Mouse (Mus musculus) hindbrain, embryonic 11.5 days (tissue): Measurements from ENCODE around the gene Ick. TPM values are rescaled to one million over a fixed set of nuclear protein-coding genes. Genes with fewer than 3 reads are reported as not detected.
A peak's percentile ranks its signal among the peaks of the same experiment; 100 is the strongest.

Experiments
- ATAC-seq: fragments of 200-750 bp; cut with Nextera tagmentation; 2 replicates; pipeline ENCODE4 v1.8.0; 2017; ENCODE audit warnings: mild to moderate bottlenecking, moderate TSS enrichment, moderate library complexity; ENCODE audit not compliant: low FRiP score
- DNase-seq: peaks from one replicate; pipeline ENCODE4 v3.0.0-alpha.2; 2015; ENCODE audit warnings: low spot score
- H3K27ac ChIP-seq: fragments of 300-500 bp; sonication (generic); 2 replicates; pipeline ENCODE4 v1.5.1; 2014; ENCODE audit warnings: mild to moderate bottlenecking, low read depth, low read length
- H3K27me3 ChIP-seq: fragments of 300-500 bp; sonication (generic); 2 replicates; pipeline ENCODE4 v1.6.1; 2014; ENCODE audit warnings: mild to moderate bottlenecking, low read length, moderate library complexity, mixed read lengths; ENCODE audit not compliant: control insufficient read depth, insufficient read depth
- H3K36me3 ChIP-seq: fragments of 300-500 bp; sonication (generic); 2 replicates; pipeline ENCODE4 v1.6.1; 2014; ENCODE audit warnings: mild to moderate bottlenecking, low read length, moderate library complexity, mixed read lengths; ENCODE audit not compliant: control insufficient read depth, insufficient read depth
- H3K4me1 ChIP-seq: fragments of 300-500 bp; sonication (generic); replicated peaks from 2 replicates; pipeline ENCODE4 v1.6.1; 2014; ENCODE audit warnings: low read length, mixed read lengths; ENCODE audit not compliant: control insufficient read depth, insufficient read depth
- H3K4me2 ChIP-seq: fragments of 300-500 bp; sonication (generic); replicated peaks from 2 replicates; pipeline ENCODE4 v1.6.1; 2014; ENCODE audit warnings: mild to moderate bottlenecking, low read depth, low read length
- H3K4me3 ChIP-seq: fragments of 300-500 bp; sonication (generic); 2 replicates; pipeline ENCODE4 v1.5.1; 2014; ENCODE audit warnings: low read depth, low read length
- H3K9ac ChIP-seq: fragments of 300-500 bp; sonication (generic); 2 replicates; pipeline ENCODE4 v1.6.1; 2014; ENCODE audit warnings: low read depth, low read length
- H3K9me3 ChIP-seq: fragments of 300-500 bp; sonication (generic); 2 replicates; pipeline ENCODE4 v1.6.1; 2016; ENCODE audit warnings: low read length; ENCODE audit not compliant: control insufficient read depth
- WGBS: fragments of 180-500 bp; shearing (Covaris S2); extraction: QIAGEN DNeasy Blood & Tissue Kit; methylation state at CpG from one replicate; pipeline ENCODE4 v1.1.7; 2014; 5-methylcytosine and 5-hydroxymethylcytosine counted together
- polyA plus RNA-seq: library from polyadenylated mRNA; unstranded; fragments of >200 nt; fragmentation: Nextera tagmentation; extraction: Ambion mirVana; gene quantifications from 2 replicates; pipeline ENCODE4 v1.2.1, GENCODE M21; 2014

Gene Ick
- polyA plus RNA-seq, 1 experiment from 2014 or later: 36.4 TPM

- peak; percentile 86 for ATAC-seq
- Histone ChIP-seq H3K9ac (peak overlapping the region; percentile 85), H3K9me3 (no peaks in the 10 kb centered on the region), H3K4me2 (peak overlapping the region; percentile 80), H3K4me3 (peak overlapping the region; percentile 75), H3K27ac (peak overlapping the region; percentile 79), H3K4me1 (no peaks in the 10 kb centered on the region), H3K36me3 (no peaks in the 10 kb centered on the region), H3K27me3 (no peaks in the 10 kb centered on the region)
- DNase-seq: peak; percentile 88
- under 1% methylated on average over 76 of the region's 88 CpGs for WGBS
These were observed 838 bp upstream of the Ick start for GRCm38 (mm10) chr9:78107912-78108795.

GRCm38 (mm10) chr9:78109656-78110055, 664 bp downstream of the Ick start:
- Histone ChIP-seq H3K4me3 (no peak overlapping the region; the same call in 1 of the 2 replicates), H3K9ac (no peak overlapping the region)

GRCm38 (mm10) chr9:78111456-78111855, 2.5 kb downstream of the Ick start:
- Histone ChIP-seq H3K4me3 (no peak overlapping the region), H3K27ac (no peak overlapping the region), H3K4me2 (no peak overlapping the region), H3K9ac (no peak overlapping the region), H3K9me3 (no peaks in the 10 kb centered on the region), H3K27me3 (no peaks in the 10 kb centered on the region), H3K4me1 (no peaks in the 10 kb centered on the region), H3K36me3 (no peaks in the 10 kb centered on the region)
- DNase-seq (no peak), ATAC-seq (no peak)
- 93% methylated on average over 2 of the region's 2 CpGs for WGBS

More at GRCm38 (mm10) chr9:78109656-78110055, 664 bp downstream of the Ick start:
- no peaks in the 10 kb centered on the region for H3K27me3 ChIP-seq
- no peak overlapping the region for H3K27ac ChIP-seq
- H3K4me2 ChIP-seq: peak overlapping the region; percentile 80; the same call in 1 of the 2 replicates
- ATAC-seq (no peak), DNase-seq (peak; percentile 35)
- H3K36me3 ChIP-seq: no peaks in the 10 kb centered on the region
- 49% methylated on average over 5 of the region's 5 CpGs for WGBS
- H3K4me1 ChIP-seq: no peaks in the 10 kb centered on the region
- no peaks in the 10 kb centered on the region for H3K9me3 ChIP-seq

- ATAC-seq (peak; percentile 80), DNase-seq (peak; percentile 93)
- peak overlapping the region; percentile 55 for H3K4me2 ChIP-seq
- peak overlapping the region; percentile 91 for H3K27ac ChIP-seq
- H3K27me3 ChIP-seq: no peaks in the 10 kb centered on the region
- H3K9ac ChIP-seq: peak overlapping the region; percentile 98
- H3K36me3 ChIP-seq: no peaks in the 10 kb centered on the region
- peak overlapping the region; percentile 84 for H3K4me3 ChIP-seq
- no peaks in the 10 kb centered on the region for H3K4me1 ChIP-seq
- no peaks in the 10 kb centered on the region for H3K9me3 ChIP-seq
- 3% methylated on average over 38 of the region's 47 CpGs for WGBS
These were observed 4.0 kb downstream of the Ick start for GRCm38 (mm10) chr9:78112770-78113537.

GRCm38 (mm10) chr9:78113538-78113885, 4.5 kb downstream of the Ick start:
- WGBS: 1% methylated on average over 14 of the region's 14 CpGs
- Histone ChIP-seq H3K9ac (peak overlapping the region; percentile 98), H3K9me3 (no peaks in the 10 kb centered on the region), H3K36me3 (no peaks in the 10 kb centered on the region), H3K27ac (peak overlapping the region; percentile 91), H3K4me3 (peak overlapping the region; percentile 84), H3K4me2 (peak overlapping the region; percentile 55), H3K4me1 (no peaks in the 10 kb centered on the region), H3K27me3 (no peaks in the 10 kb centered on the region)
- DNase-seq: no peak
- peak; percentile 51 for ATAC-seq

- Histone ChIP-seq H3K27ac (no peak overlapping the region), H3K4me2 (no peak overlapping the region), H3K9ac (no peak overlapping the region), H3K9me3 (no peaks in the 10 kb centered on the region), H3K4me3 (no peak overlapping the region), H3K27me3 (no peaks in the 10 kb centered on the region), H3K36me3 (no peaks in the 10 kb centered on the region), H3K4me1 (no peaks in the 10 kb centered on the region)
- no peak for DNase-seq
- no peak for ATAC-seq
- 91% methylated on average over 9 of the region's 9 CpGs for WGBS
These were observed 6.8 kb downstream of the Ick start for GRCm38 (mm10) chr9:78115746-78116145.

GRCm38 (mm10) chr9:78117690-78118089, 8.7 kb downstream of the Ick start:
- DNase-seq (no peak), ATAC-seq (no peak)
- Histone ChIP-seq H3K9me3 (no peaks in the 10 kb centered on the region), H3K36me3 (no peaks in the 10 kb centered on the region), H3K9ac (no peak overlapping the region), H3K27ac (no peak overlapping the region), H3K4me2 (no peak overlapping the region), H3K4me1 (no peaks in the 10 kb centered on the region), H3K27me3 (no peaks in the 10 kb centered on the region), H3K4me3 (no peak overlapping the region)
- WGBS: 97% methylated on average over 2 of the region's 2 CpGs

GRCm38 (mm10) chr9:78121358-78121757, 12.4 kb downstream of the Ick start:
- DNase-seq: no peak
- Histone ChIP-seq H3K4me2 (no peak overlapping the region), H3K4me3 (no peak overlapping the region), H3K4me1 (no peaks in the 10 kb centered on the region), H3K36me3 (no peaks in the 10 kb centered on the region), H3K27ac (no peak overlapping the region), H3K27me3 (no peaks in the 10 kb centered on the region), H3K9ac (no peak overlapping the region), H3K9me3 (no peaks in the 10 kb centered on the region)
- ATAC-seq: no peak
- 86% methylated on average over 8 of the region's 8 CpGs for WGBS
